Mouse (Mus musculus) hindbrain, embryonic 15.5 days (tissue): ENCODE data around the gene Csnk1e. TPM values are rescaled to one million over a fixed set of nuclear protein-coding genes. Genes with fewer than 3 reads are reported as not detected.

ENCODE experiments used
- ATAC-seq: fragments of 200-750 bp; cut with Nextera tagmentation; 2 replicates; pipeline ENCODE4 v1.8.0; 2017; ENCODE audit warnings: low read depth, moderate number of reproducible peaks, moderate TSS enrichment; ENCODE audit not compliant: low FRiP score
- H3K27ac ChIP-seq: fragments of 300-500 bp; sonication (generic); replicated peaks from 2 replicates; pipeline ENCODE4 v1.5.1; 2015; ENCODE audit warnings: mild to moderate bottlenecking, inconsistent platforms
- H3K27me3 ChIP-seq: fragments of 300-500 bp; sonication (generic); 2 replicates; pipeline ENCODE4 v1.6.1; 2015; ENCODE audit warnings: control low read depth, inconsistent platforms
- H3K36me3 ChIP-seq: fragments of 300-500 bp; sonication (generic); 2 replicates; pipeline ENCODE4 v1.6.1; 2015; ENCODE audit warnings: control low read depth, inconsistent platforms
- H3K4me1 ChIP-seq: fragments of 300-500 bp; sonication (generic); replicated peaks from 2 replicates; pipeline ENCODE4 v1.6.1; 2015; ENCODE audit warnings: control low read depth, inconsistent platforms
- H3K4me2 ChIP-seq: fragments of 300-500 bp; sonication (generic); 2 replicates; pipeline ENCODE4 v1.6.1; 2015; ENCODE audit warnings: moderate library complexity, mild to moderate bottlenecking, inconsistent platforms
- H3K4me3 ChIP-seq: fragments of 300-500 bp; sonication (generic); 2 replicates; pipeline ENCODE4 v1.5.1; 2015; ENCODE audit warnings: mild to moderate bottlenecking, inconsistent platforms
- H3K9ac ChIP-seq: fragments of 300-500 bp; sonication (generic); 2 replicates; pipeline ENCODE4 v1.6.1; 2015; ENCODE audit warnings: inconsistent platforms
- H3K9me3 ChIP-seq: fragments of 300-500 bp; sonication (generic); 2 replicates; pipeline ENCODE4 v1.6.1; 2016; ENCODE audit warnings: control low read depth, inconsistent platforms
- WGBS: fragments of 180-500 bp; shearing (Covaris S2); methylation state at CpG from one replicate; pipeline ENCODE4 v1.1.7; 2015; 5-methylcytosine and 5-hydroxymethylcytosine counted together
- polyA plus RNA-seq: library from polyadenylated mRNA; unstranded; fragments of >200 nt; fragmentation: Nextera tagmentation; extraction: Ambion mirVana; gene quantifications from 2 replicates; pipeline ENCODE4 v1.2.1, GENCODE M21; 2015

The Csnk1e gene
- polyA plus RNA-seq, 1 experiment from 2014 or later, result 234 TPM

DNA sequence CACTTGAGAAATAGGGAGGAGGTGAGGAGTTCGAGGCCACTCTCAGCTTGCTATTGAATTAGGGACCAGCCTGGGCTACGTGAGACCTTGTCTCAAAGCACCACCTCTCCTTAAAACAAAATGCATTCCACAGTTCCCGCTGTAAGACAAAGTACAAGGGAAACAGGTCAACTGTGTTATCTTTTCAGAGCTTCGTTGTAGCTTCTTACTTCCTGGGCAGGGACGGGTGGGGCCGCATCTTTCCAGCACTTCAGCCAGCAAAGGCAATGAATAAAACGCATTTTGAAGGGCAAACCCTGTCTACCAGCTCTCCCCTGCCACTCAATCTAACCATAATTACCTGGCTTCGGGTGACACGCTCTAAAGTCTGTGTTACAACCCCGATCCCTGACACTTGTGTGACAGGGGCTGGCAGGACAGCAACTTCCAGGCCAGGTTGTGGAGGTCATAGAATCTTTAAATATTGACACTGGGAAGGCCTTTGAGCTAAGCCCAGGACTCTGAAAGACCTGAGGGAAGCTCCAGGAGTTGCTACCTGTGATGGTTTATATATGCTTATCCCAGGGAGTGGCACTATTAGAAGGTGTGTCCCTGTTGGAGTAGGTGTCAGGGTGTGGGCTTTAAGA, 38.8 kb downstream of the Csnk1e start:
- Histone ChIP-seq H3K27ac (no peak overlapping the region), H3K36me3 (peaks cover 45% of the 10 kb centered on the region), H3K4me1 (no peaks in the 10 kb centered on the region), H3K9me3 (no peaks in the 10 kb centered on the region), H3K27me3 (no peaks in the 10 kb centered on the region), H3K4me3 (no peak overlapping the region), H3K4me2 (no peak overlapping the region), H3K9ac (no peak overlapping the region)
- ATAC-seq, result no peak
- WGBS, result 94% methylated on average over 10 of the region's 10 CpGs

DNA sequence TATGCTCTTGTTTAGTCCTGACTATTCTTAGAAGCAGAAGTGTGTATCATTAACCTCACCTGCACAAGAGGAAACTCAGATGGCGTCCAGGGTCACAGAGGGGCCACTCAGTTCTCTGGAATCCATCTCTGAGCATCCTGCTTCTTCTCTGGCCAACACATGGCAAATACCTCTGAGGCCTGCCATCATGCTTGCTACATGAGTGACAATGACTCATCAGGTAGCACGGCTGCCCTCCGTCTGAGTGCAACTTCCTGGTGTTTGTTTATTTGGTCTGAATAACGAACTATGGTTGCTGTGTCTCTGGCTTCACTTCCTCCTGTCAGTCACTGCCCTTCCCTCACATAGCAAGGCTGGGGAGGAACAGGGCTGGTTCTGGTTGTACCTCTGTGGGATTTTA, 40.9 kb downstream of the Csnk1e start:
- Histone ChIP-seq H3K4me1 (no peaks in the 10 kb centered on the region), H3K9ac (no peak overlapping the region), H3K4me2 (no peak overlapping the region), H3K4me3 (no peak overlapping the region), H3K27me3 (no peaks in the 10 kb centered on the region), H3K36me3 (peaks cover 25% of the 10 kb centered on the region), H3K27ac (no peak overlapping the region), H3K9me3 (no peaks in the 10 kb centered on the region)
- ATAC-seq, result no peak
- WGBS, result 70% methylated on average over 4 of the region's 4 CpGs

DNA sequence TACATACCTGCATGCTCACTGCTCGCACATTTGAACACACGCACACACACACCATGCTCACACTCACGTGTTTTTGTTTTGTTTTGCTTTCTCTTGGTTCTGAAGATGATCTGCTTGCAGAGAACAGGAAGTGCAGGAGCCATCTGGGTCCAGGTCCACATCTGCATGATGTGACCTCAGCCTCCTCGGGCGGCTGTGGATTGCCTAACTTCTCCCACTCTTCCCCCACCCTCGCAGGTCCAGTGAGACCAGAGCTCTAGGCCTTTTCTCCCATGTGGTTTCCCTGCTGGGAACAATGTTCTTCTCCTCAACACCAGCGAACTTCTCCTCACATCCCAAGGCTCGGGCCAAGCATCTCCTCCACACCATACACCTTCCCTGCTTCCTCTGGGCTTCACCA, 41.6 kb downstream of the Csnk1e start:
- ATAC-seq, result no peak
- Histone ChIP-seq H3K9ac (no peak overlapping the region), H3K9me3 (no peaks in the 10 kb centered on the region), H3K4me2 (no peak overlapping the region), H3K27ac (no peak overlapping the region), H3K36me3 (peaks cover 18% of the 10 kb centered on the region), H3K4me1 (no peaks in the 10 kb centered on the region), H3K27me3 (no peaks in the 10 kb centered on the region), H3K4me3 (no peak overlapping the region)
- WGBS, result 78% methylated on average over 8 of the region's 8 CpGs

DNA sequence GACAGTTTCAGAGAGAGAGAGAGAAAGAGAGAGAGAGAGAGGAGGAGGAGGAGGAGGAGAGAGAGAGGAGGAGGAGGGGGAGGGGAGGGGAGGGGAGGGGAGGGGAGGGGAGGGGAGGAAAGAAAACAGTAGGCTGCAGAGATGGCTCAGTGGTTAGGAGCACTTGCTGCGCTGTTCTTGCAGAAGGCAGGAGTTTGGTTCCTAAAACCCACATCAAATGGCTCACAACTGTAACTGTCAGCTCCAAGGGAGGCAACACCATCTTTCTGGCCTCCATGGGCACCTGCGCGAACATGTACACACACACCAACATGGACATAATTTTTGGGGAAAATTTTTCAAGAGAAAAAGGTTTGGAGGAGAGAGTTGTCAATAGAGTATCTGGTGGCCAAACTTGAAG, 42.2 kb downstream of the Csnk1e start:
- Histone ChIP-seq H3K27ac (no peak overlapping the region), H3K36me3 (peaks cover 13% of the 10 kb centered on the region), H3K4me2 (no peak overlapping the region), H3K9me3 (no peaks in the 10 kb centered on the region), H3K4me3 (no peak overlapping the region), H3K27me3 (no peaks in the 10 kb centered on the region), H3K4me1 (no peaks in the 10 kb centered on the region), H3K9ac (no peak overlapping the region)
- WGBS, result 93% methylated on average over 3 of the region's 3 CpGs
- ATAC-seq, result no peak

DNA sequence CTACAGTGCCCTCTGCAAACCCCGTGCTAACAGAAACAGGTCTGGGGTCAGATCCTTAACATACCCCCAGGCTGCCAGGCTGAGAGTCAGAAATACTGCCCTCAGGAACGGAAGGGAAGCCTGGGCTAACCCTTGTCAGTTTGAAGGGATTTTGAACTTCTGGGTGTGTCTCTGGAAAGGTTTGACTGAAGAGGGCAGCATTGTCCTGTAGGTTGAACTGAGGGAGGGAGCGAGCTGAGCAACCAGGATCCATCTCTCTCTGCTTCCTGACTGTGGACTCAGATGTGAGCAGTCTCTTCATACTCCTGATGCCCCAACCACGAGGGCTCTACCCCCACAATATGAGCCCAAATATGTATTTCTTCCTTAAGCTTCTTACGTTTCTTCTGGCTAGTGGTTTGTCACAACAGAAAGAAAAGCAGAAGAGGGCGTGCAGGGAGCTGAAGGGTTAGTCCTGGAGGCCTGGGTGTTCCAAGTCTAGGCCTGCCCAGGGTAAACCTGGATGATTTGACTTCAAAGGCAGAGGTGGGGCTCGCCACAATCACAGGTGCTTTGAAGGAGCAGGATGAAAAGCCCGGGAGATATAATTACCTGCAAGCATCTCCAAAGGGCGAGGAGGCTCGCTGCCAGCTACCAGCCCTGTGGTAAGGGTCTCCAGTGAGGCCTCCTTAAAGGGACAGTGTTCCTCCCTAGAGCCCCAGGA, 43.9 kb downstream of the Csnk1e start:
- WGBS, result 62% methylated on average over 10 of the region's 10 CpGs
- ATAC-seq, result no peak
- 0 out of 2 replicates have a peak, but pooled peaks cover under 1% of the 10 kb centered on the region for H3K27me3 ChIP-seq
- H3K27ac ChIP-seq, result no peak overlapping the region
- no peaks in the 10 kb centered on the region; the same call in 1 of the 2 replicates for H3K36me3 ChIP-seq
- H3K4me3 ChIP-seq, result no peak overlapping the region
- H3K9me3 ChIP-seq, result no peaks in the 10 kb centered on the region
- no peak overlapping the region for H3K9ac ChIP-seq
- no peaks in the 10 kb centered on the region for H3K4me1 ChIP-seq
- no peak overlapping the region for H3K4me2 ChIP-seq

DNA sequence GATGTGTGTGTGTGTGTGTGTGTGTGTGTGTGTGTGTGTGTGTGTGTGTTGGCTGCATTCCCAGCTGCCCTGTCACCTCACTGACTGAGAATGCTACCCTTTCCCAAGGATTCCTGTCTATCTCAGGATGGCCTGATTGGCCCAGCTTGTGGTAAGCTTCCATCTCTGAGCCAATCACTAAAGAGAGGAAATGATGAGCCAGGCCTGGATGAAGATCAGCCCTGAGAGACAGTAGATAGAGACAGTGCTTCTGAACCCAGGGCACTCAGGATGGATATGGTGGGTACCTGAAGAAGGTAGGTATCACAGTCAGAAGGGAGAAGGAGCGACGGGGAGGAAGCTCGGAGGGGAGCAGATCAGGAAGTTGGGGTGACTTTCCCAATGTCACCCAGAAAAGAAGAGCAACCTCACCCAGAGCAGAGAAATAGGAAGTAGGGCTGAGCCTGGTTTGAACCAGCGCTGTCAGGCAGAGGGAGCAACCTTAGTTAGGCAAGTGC, 46.2 kb downstream of the Csnk1e start:
- Histone ChIP-seq H3K36me3 (no peaks in the 10 kb centered on the region), H3K9ac (no peak overlapping the region), H3K4me3 (no peak overlapping the region), H3K27ac (no peak overlapping the region), H3K4me2 (no peak overlapping the region), H3K4me1 (peaks cover 3% of the 10 kb centered on the region; the same call in 1 of the 2 replicates), H3K27me3 (0 out of 2 replicates have a peak, but pooled peaks cover 2% of the 10 kb centered on the region), H3K9me3 (no peaks in the 10 kb centered on the region)
- 87% methylated on average over 4 of the region's 4 CpGs for WGBS
- ATAC-seq, result no peak

DNA sequence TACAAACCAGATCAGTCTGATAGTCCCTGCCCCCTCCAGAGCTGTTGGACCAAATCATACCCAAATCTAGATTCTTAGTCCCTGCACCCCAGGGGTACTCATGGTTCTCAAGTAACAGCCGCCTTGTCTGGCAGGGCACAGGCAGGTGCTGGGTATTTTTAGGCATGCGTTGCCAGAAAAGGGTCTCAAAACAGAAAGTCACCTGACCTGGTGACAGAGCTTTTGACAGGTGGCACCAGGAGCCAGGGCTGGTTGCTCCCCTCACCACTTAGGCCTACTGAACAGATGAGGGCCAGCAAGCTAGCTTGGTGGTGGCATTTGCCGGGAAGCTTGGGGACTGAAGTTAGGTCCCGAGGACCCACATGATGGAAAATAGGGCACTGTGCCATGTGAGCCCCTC, 48.8 kb downstream of the Csnk1e start:
- Histone ChIP-seq H3K4me1 (peaks cover 19% of the 10 kb centered on the region), H3K36me3 (no peaks in the 10 kb centered on the region), H3K4me3 (no peak overlapping the region), H3K27ac (no peak overlapping the region), H3K9me3 (no peaks in the 10 kb centered on the region), H3K27me3 (0 out of 2 replicates have a peak, but pooled peaks cover 2% of the 10 kb centered on the region), H3K9ac (no peak overlapping the region), H3K4me2 (no peak overlapping the region)
- no peak for ATAC-seq
- WGBS, result 82% methylated on average over 4 of the region's 4 CpGs

DNA sequence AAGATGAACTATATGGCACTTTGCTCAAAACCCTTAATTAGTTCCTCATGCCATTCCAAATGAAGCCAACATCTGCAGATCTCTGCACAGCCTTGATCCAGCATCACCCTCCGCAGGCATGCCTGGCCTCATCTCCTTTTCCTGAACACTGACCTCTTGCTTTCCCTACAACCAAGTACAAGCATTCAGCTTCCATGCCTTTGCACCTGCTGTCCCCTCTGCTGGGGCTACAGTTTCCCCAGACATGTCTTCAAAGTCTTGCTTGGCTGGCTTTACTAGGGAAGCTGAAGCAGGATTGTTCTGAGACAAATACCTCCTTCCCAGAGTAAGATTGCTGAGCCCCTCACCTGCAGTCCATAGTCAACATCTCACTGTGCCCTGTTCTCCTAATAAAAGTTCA, 51.1 kb downstream of the Csnk1e start:
- WGBS, result 81% methylated on average over 1 of the region's 1 CpGs
- peak overlapping the region; percentile 90 for H3K4me2 ChIP-seq
- H3K4me1 ChIP-seq, result peaks cover 42% of the 10 kb centered on the region
- no peak overlapping the region for H3K4me3 ChIP-seq
- no peak overlapping the region for H3K27ac ChIP-seq
- H3K9me3 ChIP-seq, result no peaks in the 10 kb centered on the region
- H3K36me3 ChIP-seq, result no peaks in the 10 kb centered on the region
- ATAC-seq, result no peak
- no peak overlapping the region for H3K9ac ChIP-seq
- 0 out of 2 replicates have a peak, but pooled peaks cover 2% of the 10 kb centered on the region for H3K27me3 ChIP-seq

DNA sequence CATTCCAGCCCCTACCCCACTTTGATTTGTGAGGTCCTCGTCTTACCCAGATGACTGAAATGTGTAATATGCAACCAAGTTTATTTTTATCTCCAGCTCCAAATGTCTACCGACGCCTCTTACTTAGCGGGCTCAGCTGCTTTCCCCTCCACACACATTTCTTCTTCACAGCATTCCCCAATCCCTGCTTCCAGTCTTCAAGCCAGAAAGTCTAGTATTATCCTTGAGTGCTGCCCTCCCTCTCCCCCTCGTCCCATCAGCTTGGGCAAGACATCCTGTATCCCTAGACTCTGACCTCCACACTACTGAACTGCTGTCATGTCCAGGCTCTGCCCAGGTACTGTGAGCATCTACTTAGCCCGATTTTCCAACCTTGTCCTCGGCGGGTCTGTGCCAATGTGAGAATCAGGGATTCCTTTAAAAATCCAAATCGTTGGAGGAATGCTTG, 51.6 kb downstream of the Csnk1e start:
- Histone ChIP-seq H3K4me3 (peak overlapping the region; percentile 85), H3K9ac (peak overlapping the region; percentile 92), H3K27me3 (0 out of 2 replicates have a peak, but pooled peaks cover 2% of the 10 kb centered on the region), H3K36me3 (no peaks in the 10 kb centered on the region), H3K4me1 (peaks cover 44% of the 10 kb centered on the region), H3K27ac (peak overlapping the region; percentile 80), H3K9me3 (no peaks in the 10 kb centered on the region), H3K4me2 (peak overlapping the region; percentile 90)
- 21% methylated on average over 9 of the region's 9 CpGs for WGBS
- no peak for ATAC-seq

DNA sequence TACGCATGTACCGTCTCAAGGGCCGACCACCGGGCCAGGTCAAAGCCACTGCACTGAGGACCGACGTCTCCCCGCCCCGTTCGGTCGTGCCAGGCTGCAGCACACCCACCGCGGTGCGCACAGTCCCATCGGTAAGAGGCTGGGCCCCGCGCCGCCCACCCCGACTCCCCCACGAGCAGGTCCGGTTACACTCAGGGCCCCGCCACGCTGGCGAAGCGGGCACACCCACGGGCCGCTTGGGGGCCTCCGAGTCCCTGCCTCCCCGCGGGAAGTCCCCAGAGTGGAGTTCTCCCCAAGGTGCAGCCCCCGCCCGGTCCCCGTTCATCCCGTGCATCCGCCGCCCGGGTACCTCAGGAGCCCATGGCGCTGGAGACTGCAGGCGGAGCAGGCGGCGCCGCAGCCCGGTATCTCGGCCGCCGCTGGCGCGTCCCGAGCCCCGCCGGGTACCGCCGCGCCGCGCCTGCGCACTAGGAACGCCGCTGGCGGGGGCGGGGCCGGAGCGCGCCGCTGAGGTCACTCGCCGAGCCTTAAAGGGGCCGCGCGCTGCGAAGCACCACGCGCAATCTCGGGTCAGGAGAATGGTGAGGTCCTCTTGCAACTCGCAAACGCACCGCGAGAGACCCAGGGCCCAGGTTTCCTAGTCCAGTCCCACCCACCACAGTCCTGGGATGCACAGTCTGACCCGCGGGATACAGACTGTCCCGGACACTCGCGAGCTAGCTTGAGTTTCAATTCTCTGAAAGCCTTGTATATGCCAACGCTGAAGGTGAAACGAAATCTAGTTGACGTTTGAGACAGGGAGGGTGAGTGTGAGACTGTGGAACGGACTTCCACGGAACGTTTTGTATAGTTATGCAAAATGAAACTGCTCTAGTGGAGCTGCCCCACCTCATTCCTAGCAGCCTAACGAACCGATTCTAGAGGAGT, 52.3 kb downstream of the Csnk1e start, which contains the start of gene Tmem184b:
Gene Tmem184b, minus strand, starts transcription at position 734 of the 927 bp plus-strand sequence.
- H3K9ac ChIP-seq, result peak within 1 kb of the TSS; percentile 92
- H3K4me2 ChIP-seq, result peak within 1 kb of the TSS; percentile 90
- H3K36me3 ChIP-seq, result no peaks in the 10 kb centered on the region
- H3K27ac ChIP-seq, result peak within 1 kb of the TSS; percentile 80
- ATAC-seq, result peak; percentile 90
- WGBS, result under 1% methylated on average over 83 of the region's 90 CpGs
- peak within 1 kb of the TSS; percentile 85 for H3K4me3 ChIP-seq
- H3K4me1 ChIP-seq, result peaks cover 44% of the 10 kb centered on the region
- H3K9me3 ChIP-seq, result no peaks in the 10 kb centered on the region
- H3K27me3 ChIP-seq, result 0 out of 2 replicates have a peak, but pooled peaks cover 2% of the 10 kb centered on the region

DNA sequence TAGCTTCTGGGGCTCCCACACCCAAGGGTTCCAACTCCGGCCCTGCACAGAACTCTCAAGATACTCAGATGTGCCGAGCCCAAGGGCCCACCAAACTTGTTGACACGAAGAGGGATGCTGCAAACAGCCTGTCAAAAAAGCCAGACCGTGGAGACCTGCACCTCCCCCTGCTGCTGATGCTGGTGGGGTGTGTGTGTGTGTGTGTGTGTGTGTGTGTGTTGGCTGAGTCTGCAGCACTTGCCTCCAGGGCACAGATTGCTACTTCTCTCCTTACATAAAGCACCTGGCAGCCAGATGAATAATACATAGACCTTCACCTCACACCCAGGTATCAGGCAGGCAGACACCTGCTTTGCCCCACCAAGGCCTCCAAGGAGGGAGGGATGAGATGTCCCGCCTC, 53.2 kb downstream of the Csnk1e start:
- peaks cover 44% of the 10 kb centered on the region for H3K4me1 ChIP-seq
- peak overlapping the region; percentile 85 for H3K4me3 ChIP-seq
- WGBS, result 18% methylated on average over 5 of the region's 5 CpGs
- H3K9ac ChIP-seq, result peak overlapping the region; percentile 92
- H3K27ac ChIP-seq, result peak overlapping the region; percentile 80
- no peaks in the 10 kb centered on the region for H3K9me3 ChIP-seq
- H3K36me3 ChIP-seq, result no peaks in the 10 kb centered on the region
- no peak for ATAC-seq
- peak overlapping the region; percentile 90 for H3K4me2 ChIP-seq
- H3K27me3 ChIP-seq, result 0 out of 2 replicates have a peak, but pooled peaks cover 2% of the 10 kb centered on the region
